Mouse (Mus musculus): ENCODE measurements at regions not wholly inside any gene's neighbourhood (a gene's known extent, or its start where the extent isn't known, plus 50 kb on each side); places are given as distances from the start of the nearest gene placed in this dataset.

GRCm38 (mm10) chr8:79587258-79587657 is 52.2 kb upstream of the Otud4 start:
- peak in 1 of 2 experiments; percentile 53 for DNase-seq (ENCODE audit: low spot score in 2 of 2)

- DNase-seq (ENCODE audit: low spot score in 2 of 2) = no peak
These were observed 54.5 kb upstream of the Otud4 start for GRCm38 (mm10) chr8:79584966-79585365.

GRCm38 (mm10) chr8:79583326-79583725 is 56.1 kb upstream of the Otud4 start:
- DNase-seq (ENCODE audit: low spot score in 2 of 2) = peak in 1 of 2 experiments; percentile 6

- no peak for DNase-seq (ENCODE audit: low spot score in 2 of 2)
These were observed 57.2 kb upstream of the Otud4 start for GRCm38 (mm10) chr8:79582195-79582594.

GRCm38 (mm10) chr8:79576086-79576485 is 63.3 kb upstream of the Otud4 start:
- DNase-seq (ENCODE audit: low spot score in 2 of 2) = no peak

DNA sequence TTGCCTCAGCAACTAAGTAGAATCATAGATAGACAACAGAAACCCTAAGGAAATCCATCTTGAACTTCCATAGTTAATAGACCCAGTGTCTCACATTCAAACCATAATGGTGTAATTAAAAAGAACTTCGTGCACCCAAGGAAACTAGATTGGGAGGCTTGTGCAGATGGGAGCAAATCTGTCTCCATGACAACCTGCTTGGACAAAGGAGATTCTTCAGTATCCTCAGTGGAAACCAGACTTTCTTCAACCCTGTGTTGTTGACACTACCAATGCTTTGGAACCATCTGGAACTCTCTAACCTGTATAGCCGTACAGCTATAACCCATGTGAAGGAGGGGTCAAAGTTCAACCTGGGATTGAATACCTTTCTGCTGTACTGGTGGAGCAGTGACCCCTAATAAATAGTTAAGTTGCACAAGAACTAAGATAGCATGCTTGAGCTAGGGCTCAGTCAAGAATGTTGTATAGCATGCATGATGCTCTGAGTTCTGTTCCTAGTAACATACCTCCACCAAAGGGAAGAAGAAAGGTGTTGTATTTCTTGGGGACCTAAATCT is 64.2 kb upstream of the Otud4 start:
- no peak for DNase-seq (ENCODE audit: low spot score in 2 of 2)

- no peak for DNase-seq (ENCODE audit: low spot score in 2 of 2)
These were observed 65.9 kb upstream of the Otud4 start for GRCm38 (mm10) chr8:79573491-79573890.

- no peak for DNase-seq (ENCODE audit: low spot score in 2 of 2)
These were observed 66.9 kb upstream of the Otud4 start for GRCm38 (mm10) chr8:79572526-79572925.

GRCm38 (mm10) chr8:79563101-79563500 is 76.3 kb upstream of the Otud4 start:
- no peak for DNase-seq (ENCODE audit: low spot score in 2 of 2)

DNA sequence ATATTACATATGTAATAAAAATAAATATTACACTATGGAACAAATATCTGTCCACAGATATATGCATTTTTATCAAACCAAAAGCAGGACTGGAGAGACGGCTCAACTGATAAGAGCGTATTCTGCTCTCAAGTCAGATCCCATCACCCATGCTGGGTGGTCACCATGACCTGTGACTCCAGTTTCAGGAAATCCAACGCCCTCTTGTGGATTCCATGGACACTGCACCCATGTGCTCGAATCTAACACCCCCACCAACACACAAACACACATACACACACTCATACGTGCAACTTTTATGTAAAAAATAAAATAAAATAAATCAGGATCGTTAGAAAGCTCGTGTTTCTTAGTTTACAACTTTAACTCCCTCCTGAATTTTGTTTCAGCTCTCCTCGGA is 76.7 kb upstream of the Otud4 start:
- DNase-seq (ENCODE audit: low spot score in 2 of 2) = no peak

GRCm38 (mm10) chr8:79562071-79562581 is 77.3 kb upstream of the Otud4 start:
- no peak for DNase-seq (ENCODE audit: low spot score in 2 of 2)

GRCm38 (mm10) chr8:79561269-79562063 is 78.0 kb upstream of the Otud4 start:
- no peak for DNase-seq (ENCODE audit: low spot score in 2 of 2)

GRCm38 (mm10) chr8:79559516-79559915 is 79.9 kb upstream of the Otud4 start:
- no peak for DNase-seq (ENCODE audit: low spot score in 2 of 2)

DNA sequence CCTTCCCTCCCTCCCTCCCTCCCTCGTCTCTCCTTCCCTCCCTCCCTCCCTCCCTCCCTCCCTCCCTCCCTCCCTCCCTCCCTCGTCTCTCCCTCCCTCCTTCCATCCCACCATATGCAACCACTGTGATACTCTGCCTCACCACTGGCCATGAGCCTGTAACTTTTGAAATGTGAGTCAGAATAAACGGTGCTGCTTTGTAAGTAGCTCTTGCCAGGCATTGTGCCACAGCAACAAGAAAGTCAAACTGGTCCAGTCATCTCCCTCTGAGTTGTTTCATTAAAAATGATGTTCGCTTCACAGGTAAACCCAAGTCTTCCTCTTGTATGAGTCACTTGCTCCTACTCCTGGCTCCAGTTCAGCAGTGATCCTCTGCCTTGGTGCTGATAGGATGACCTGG is 85.1 kb upstream of the Otud4 start:
- no peak for DNase-seq (ENCODE audit: low spot score in 2 of 2)

DNA sequence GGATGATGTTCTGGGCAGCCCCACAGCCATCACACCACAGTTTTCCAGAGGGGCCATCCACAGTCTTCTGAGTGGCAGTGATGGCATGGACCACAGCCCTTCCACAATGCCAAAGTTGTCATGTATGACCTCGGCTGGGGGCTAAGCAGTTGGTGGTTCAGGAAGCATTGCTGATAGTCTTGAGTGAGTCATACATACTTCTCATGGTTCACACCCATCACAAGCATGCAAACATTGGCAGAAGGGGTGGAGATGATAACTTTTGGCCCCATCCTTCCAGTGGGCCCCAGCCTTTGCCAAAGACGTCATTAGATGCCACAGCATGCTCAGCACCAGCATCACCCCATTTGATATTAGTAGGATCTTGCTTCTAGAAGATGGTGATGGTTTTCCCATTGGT is 89.3 kb upstream of the Otud4 start:
- no peak for DNase-seq (ENCODE audit: low spot score in 2 of 2)

DNA sequence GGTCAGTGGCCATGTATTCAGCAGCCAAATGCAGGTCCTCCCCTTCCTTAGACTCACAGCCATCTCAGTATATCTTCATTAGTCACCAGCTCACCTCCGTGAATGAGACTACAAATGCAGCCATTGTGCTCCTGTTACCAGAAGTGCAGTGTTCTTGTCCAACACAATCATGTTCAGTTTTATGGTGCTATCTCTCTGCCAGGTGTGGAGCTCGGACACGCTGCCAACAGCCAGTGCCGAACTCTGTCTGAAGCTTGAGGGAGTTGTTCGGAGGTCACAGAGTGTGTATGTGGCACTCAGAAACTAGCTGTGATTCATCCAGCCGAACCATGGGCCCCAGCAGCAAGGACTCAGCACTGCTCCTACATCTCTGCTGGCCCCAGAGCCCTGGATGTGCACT is 91.3 kb upstream of the Otud4 start:
- no peak for DNase-seq (ENCODE audit: low spot score in 2 of 2)

GRCm38 (mm10) chr8:79545866-79546373 is 93.5 kb upstream of the Otud4 start:
- no peak for DNase-seq (ENCODE audit: low spot score in 2 of 2)

DNA sequence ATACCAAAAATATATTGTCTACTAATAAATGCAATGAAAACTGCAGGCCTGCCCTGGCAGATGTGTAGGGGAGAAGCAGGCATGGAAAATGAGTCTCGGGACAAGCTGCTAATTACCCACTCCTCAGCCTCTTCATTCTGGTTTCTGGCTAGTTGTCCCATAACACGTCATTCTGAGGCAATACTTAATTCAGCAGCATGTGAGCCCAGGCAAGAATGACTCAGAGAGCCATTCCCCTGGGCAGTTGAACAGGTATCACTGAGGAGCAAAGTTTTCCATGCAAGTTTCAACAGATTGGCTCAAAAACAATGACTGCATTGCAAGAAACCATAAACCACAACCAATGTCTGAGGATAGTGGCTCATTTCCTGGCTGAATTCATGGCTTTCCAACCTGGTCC is 97.0 kb upstream of the Otud4 start:
- DNase-seq (ENCODE audit: low spot score in 2 of 2) = no peak

- no peak for DNase-seq (ENCODE audit: low spot score in 2 of 2)
These were observed 99.4 kb upstream of the Otud4 start for GRCm38 (mm10) chr8:79540053-79540452.

GRCm38 (mm10) chr8:79534271-79534889 is 105.0 kb upstream of the Otud4 start:
- no peak for DNase-seq (ENCODE audit: low spot score in 2 of 2)

DNA sequence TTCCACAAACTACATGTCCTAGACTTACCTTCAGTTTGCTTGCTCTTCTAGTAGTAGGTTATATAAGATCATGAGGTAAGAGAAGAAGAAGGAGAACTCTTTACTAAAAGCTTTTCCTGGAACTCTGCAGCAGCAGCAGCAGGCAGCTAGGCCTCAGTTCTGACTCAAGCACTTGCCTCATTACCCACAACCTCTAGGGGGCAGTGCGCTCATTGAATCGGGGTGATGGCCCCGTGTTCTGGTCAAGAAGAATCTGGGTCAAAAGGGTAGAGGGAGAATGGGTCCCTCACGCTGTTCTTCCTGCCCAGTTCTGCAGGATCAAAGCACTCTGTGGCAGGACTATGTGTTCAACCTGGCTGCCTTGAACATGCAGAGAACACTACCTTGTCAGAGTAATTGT is 109.9 kb upstream of the Otud4 start:
- DNase-seq (ENCODE audit: low spot score in 2 of 2) = peak in 1 of 2 experiments; percentile 11

GRCm38 (mm10) chr8:79522040-79522439 is 117.4 kb upstream of the Otud4 start:
- DNase-seq (ENCODE audit: low spot score in 2 of 2) = no peak

DNA sequence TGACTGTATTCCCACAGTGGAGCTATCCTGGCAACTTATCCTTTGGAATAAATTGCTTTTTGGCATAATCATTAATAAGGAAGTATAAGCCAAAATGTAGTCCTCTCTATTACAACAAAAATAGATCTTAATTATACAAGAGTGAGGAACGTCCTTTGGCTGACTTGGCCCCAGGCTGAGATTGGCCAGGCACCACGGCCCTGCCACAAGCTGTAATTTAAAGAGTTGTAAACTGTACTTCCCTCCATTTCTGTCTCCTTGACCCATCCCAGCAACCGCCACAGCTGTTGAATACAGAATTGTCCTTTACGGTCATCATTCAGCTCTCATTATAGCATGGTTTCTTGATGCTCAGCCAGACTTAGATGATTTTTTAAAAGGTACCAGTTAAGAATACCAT is 119.6 kb upstream of the Smad1 start:
- no peak for DNase-seq (ENCODE audit: low spot score in 2 of 2)

All from thymus, postnatal 10 days (tissue).